Mouse (Mus musculus) lung, embryonic 14.5 days (tissue): ENCODE results near the gene Trrap. TPM values are rescaled to one million over a fixed set of nuclear protein-coding genes. Genes with fewer than 3 reads are reported as not detected.

Experiments
- ATAC-seq: fragments of 200-750 bp; cut with Nextera tagmentation; 2 replicates; pipeline ENCODE4 v1.8.0; 2017; ENCODE audit warnings: mild to moderate bottlenecking, moderate TSS enrichment, moderate library complexity; ENCODE audit not compliant: insufficient read depth
- DNase-seq: peaks from one replicate; pipeline ENCODE4 v3.0.0-alpha.2; 2015
- H3K27ac ChIP-seq: fragments of 300-500 bp; sonication (generic); 2 replicates; pipeline ENCODE4 v1.5.1; 2014; ENCODE audit warnings: low read depth, mild to moderate bottlenecking, moderate library complexity
- H3K27me3 ChIP-seq: fragments of 300-500 bp; sonication (generic); 2 replicates; pipeline ENCODE4 v1.6.1; 2014; ENCODE audit warnings: low read length, control low read depth; ENCODE audit not compliant: insufficient read depth
- H3K36me3 ChIP-seq: fragments of 300-500 bp; sonication (generic); 2 replicates; pipeline ENCODE4 v1.6.1; 2014; ENCODE audit warnings: control low read depth; ENCODE audit not compliant: insufficient read depth
- H3K4me1 ChIP-seq: fragments of 300-500 bp; sonication (generic); 2 replicates; pipeline ENCODE4 v1.6.1; 2014; ENCODE audit warnings: antibody characterized with exemption, control low read depth; ENCODE audit not compliant: insufficient read depth
- H3K4me2 ChIP-seq: fragments of 300-500 bp; sonication (generic); 2 replicates; pipeline ENCODE4 v1.6.1; 2014; ENCODE audit warnings: mild to moderate bottlenecking
- H3K4me3 ChIP-seq: fragments of 300-500 bp; sonication (generic); 2 replicates; pipeline ENCODE4 v1.5.1; 2014; ENCODE audit warnings: low read depth, low read length
- H3K9ac ChIP-seq: fragments of 300-500 bp; sonication (generic); 2 replicates; pipeline ENCODE4 v1.6.1; 2014
- H3K9me3 ChIP-seq: fragments of 300-500 bp; sonication (generic); 2 replicates; pipeline ENCODE4 v1.6.1; 2016; ENCODE audit warnings: low read depth, low read length, control low read depth
- CTCF ChIP-seq: IDR thresholded peaks from 2 replicates; pipeline ENCODE4 v1.5.1; 2016; ENCODE audit warnings: antibody characterized with exemption, low read depth
- WGBS: fragments of 180-500 bp; shearing (Covaris S2); extraction: QIAGEN DNeasy Blood & Tissue Kit; methylation state at CpG from one replicate; pipeline ENCODE4 v1.1.7; 2014; 5-methylcytosine and 5-hydroxymethylcytosine counted together
- polyA plus RNA-seq: library from polyadenylated mRNA; unstranded; fragments of >200 nt; fragmentation: Nextera tagmentation; extraction: Ambion mirVana; gene quantifications from 2 replicates; pipeline ENCODE4 v1.2.1, GENCODE M21; 2014

Gene Trrap
- polyA plus RNA-seq, 1 experiment from 2014 or later = 97.4 TPM

GRCm38 (mm10) chr5:144733953-144734352 lies 33.6 kb upstream of the Trrap start:
- ATAC-seq (no peak), DNase-seq (peak; percentile 81)
- Histone ChIP-seq H3K4me1 (no peaks in the 10 kb centered on the region), H3K4me3 (no peak overlapping the region), H3K9ac (no peak overlapping the region), H3K27ac (no peak overlapping the region), H3K27me3 (no peaks in the 10 kb centered on the region), H3K9me3 (no peaks in the 10 kb centered on the region), H3K4me2 (no peak overlapping the region), H3K36me3 (no peaks in the 10 kb centered on the region)
- 24% methylated on average over 4 of the region's 4 CpGs for WGBS
- peak; percentile 86 for TF ChIP-seq CTCF

- H3K9me3 ChIP-seq = no peaks in the 10 kb centered on the region
- no peak overlapping the region for H3K27ac ChIP-seq
- WGBS = 27% methylated on average over 8 of the region's 8 CpGs
- H3K36me3 ChIP-seq = no peaks in the 10 kb centered on the region
- no peak overlapping the region for H3K4me3 ChIP-seq
- H3K27me3 ChIP-seq = no peaks in the 10 kb centered on the region
- H3K4me1 ChIP-seq = no peaks in the 10 kb centered on the region
- no peak overlapping the region for H3K4me2 ChIP-seq
- TF ChIP-seq CTCF = peak; percentile 93
- 0 out of 2 replicates have a peak, but pooled peaks have one; percentile 28 for ATAC-seq
- DNase-seq = peak; percentile 85
- H3K9ac ChIP-seq = no peak overlapping the region
These were observed 32.6 kb upstream of the Trrap start for GRCm38 (mm10) chr5:144734949-144735348.

GRCm38 (mm10) chr5:144737101-144737500 lies 30.4 kb upstream of the Trrap start:
- no peak overlapping the region for H3K27ac ChIP-seq
- no peak for TF ChIP-seq CTCF
- H3K36me3 ChIP-seq = no peaks in the 10 kb centered on the region
- H3K4me3 ChIP-seq = no peak overlapping the region
- H3K4me2 ChIP-seq = no peak overlapping the region
- WGBS = 82% methylated on average over 14 of the region's 14 CpGs
- ATAC-seq (no peak), DNase-seq (no peak)
- no peak overlapping the region for H3K9ac ChIP-seq
- H3K4me1 ChIP-seq = no peaks in the 10 kb centered on the region
- H3K9me3 ChIP-seq = no peaks in the 10 kb centered on the region
- H3K27me3 ChIP-seq = no peaks in the 10 kb centered on the region

- DNase-seq (peak; percentile 21), ATAC-seq (peak; percentile 41; the same call in 1 of the 2 replicates)
- H3K27ac ChIP-seq = no peak overlapping the region
- no peak overlapping the region for H3K9ac ChIP-seq
- no peaks in the 10 kb centered on the region for H3K9me3 ChIP-seq
- TF ChIP-seq CTCF = no peak
- peak overlapping the region; percentile 18; the same call in 1 of the 2 replicates for H3K4me2 ChIP-seq
- H3K4me1 ChIP-seq = no peaks in the 10 kb centered on the region
- 3% methylated on average over 5 of the region's 5 CpGs for WGBS
- H3K36me3 ChIP-seq = no peaks in the 10 kb centered on the region
- H3K27me3 ChIP-seq = no peaks in the 10 kb centered on the region
- H3K4me3 ChIP-seq = no peak overlapping the region
These were observed 15.1 kb upstream of the Trrap start for GRCm38 (mm10) chr5:144752432-144752831.

GRCm38 (mm10) chr5:144753041-144753440 lies 14.5 kb upstream of the Trrap start:
- 57% methylated on average over 7 of the region's 7 CpGs for WGBS
- TF ChIP-seq CTCF = peak; percentile 69
- Histone ChIP-seq H3K9ac (no peak overlapping the region), H3K27me3 (no peaks in the 10 kb centered on the region), H3K27ac (no peak overlapping the region), H3K36me3 (no peaks in the 10 kb centered on the region), H3K4me1 (no peaks in the 10 kb centered on the region), H3K4me2 (no peak overlapping the region), H3K4me3 (no peak overlapping the region), H3K9me3 (no peaks in the 10 kb centered on the region)
- peak; percentile 73 for DNase-seq
- ATAC-seq = no peak; the same call in 1 of the 2 replicates

- Histone ChIP-seq H3K27me3 (no peaks in the 10 kb centered on the region), H3K36me3 (no peaks in the 10 kb centered on the region), H3K4me1 (no peaks in the 10 kb centered on the region), H3K9me3 (no peaks in the 10 kb centered on the region), H3K9ac (no peak overlapping the region), H3K4me2 (no peak overlapping the region), H3K4me3 (no peak overlapping the region), H3K27ac (no peak overlapping the region)
- DNase-seq (no peak), ATAC-seq (no peak)
- 40% methylated on average over 10 of the region's 10 CpGs for WGBS
- no peak for TF ChIP-seq CTCF
These were observed 12.3 kb upstream of the Trrap start for GRCm38 (mm10) chr5:144755191-144755590.

- no peak overlapping the region for H3K27ac ChIP-seq
- H3K9ac ChIP-seq = no peak overlapping the region
- no peak overlapping the region for H3K4me3 ChIP-seq
- no peaks in the 10 kb centered on the region for H3K9me3 ChIP-seq
- 82% methylated on average over 9 of the region's 9 CpGs for WGBS
- ATAC-seq (no peak), DNase-seq (no peak)
- H3K36me3 ChIP-seq = no peaks in the 10 kb centered on the region
- H3K4me1 ChIP-seq = no peaks in the 10 kb centered on the region
- H3K27me3 ChIP-seq = peaks cover 14% of the 10 kb centered on the region
- TF ChIP-seq CTCF = no peak
- no peak overlapping the region for H3K4me2 ChIP-seq
These were observed 10.1 kb upstream of the Trrap start for GRCm38 (mm10) chr5:144757402-144757801.

GRCm38 (mm10) chr5:144758422-144758821 lies 9.1 kb upstream of the Trrap start:
- no peaks in the 10 kb centered on the region for H3K4me1 ChIP-seq
- no peak for ATAC-seq
- H3K4me2 ChIP-seq = no peak overlapping the region
- no peak overlapping the region for H3K9ac ChIP-seq
- no peak for TF ChIP-seq CTCF
- peaks cover 14% of the 10 kb centered on the region for H3K27me3 ChIP-seq
- H3K4me3 ChIP-seq = no peak overlapping the region
- 16% methylated on average over 8 of the region's 8 CpGs for WGBS
- H3K9me3 ChIP-seq = no peaks in the 10 kb centered on the region
- no peaks in the 10 kb centered on the region for H3K36me3 ChIP-seq
- DNase-seq = peak; percentile 11
- H3K27ac ChIP-seq = no peak overlapping the region
